Mouse (Mus musculus) heart, embryonic 11.5 days (tissue): Measurements from ENCODE around the gene Pacs1. TPM values are rescaled to one million over a fixed set of nuclear protein-coding genes. Genes with fewer than 3 reads are reported as not detected.
"Not testable (repeated sequence)": the region's sequence is repeated elsewhere in the genome, so short reads cannot be mapped to it uniquely, and the experiment has no call there.

Experiments
- ATAC-seq: fragments of 200-750 bp; cut with Nextera tagmentation; replicated peaks from 2 replicates; pipeline ENCODE4 v1.8.0; 2017; ENCODE audit warnings: moderate library complexity; ENCODE audit not compliant: insufficient number of reproducible peaks, low FRiP score, low TSS enrichment
- H3K27ac ChIP-seq: fragments of 300-500 bp; sonication (generic); 2 replicates; pipeline ENCODE4 v1.5.1; 2014; ENCODE audit warnings: mild to moderate bottlenecking, low read depth, low read length
- H3K27me3 ChIP-seq: fragments of 300-500 bp; sonication (generic); 2 replicates; pipeline ENCODE4 v1.6.1; 2014; ENCODE audit warnings: mild to moderate bottlenecking, low read length, mixed read lengths; ENCODE audit not compliant: control insufficient read depth, insufficient read depth
- H3K36me3 ChIP-seq: fragments of 300-500 bp; sonication (generic); 2 replicates; pipeline ENCODE4 v1.6.1; 2014; ENCODE audit warnings: mild to moderate bottlenecking, low read length, moderate library complexity, mixed read lengths; ENCODE audit not compliant: control insufficient read depth, insufficient read depth
- H3K4me1 ChIP-seq: fragments of 300-500 bp; sonication (generic); 2 replicates; pipeline ENCODE4 v1.6.1; 2014; ENCODE audit warnings: low read length; ENCODE audit not compliant: control insufficient read depth, insufficient read depth
- H3K4me2 ChIP-seq: fragments of 300-500 bp; sonication (generic); 2 replicates; pipeline ENCODE4 v1.6.1; 2014; ENCODE audit warnings: mild to moderate bottlenecking, moderate library complexity
- H3K4me3 ChIP-seq: fragments of 300-500 bp; sonication (generic); 2 replicates; pipeline ENCODE4 v1.5.1; 2014; ENCODE audit warnings: low read depth, low read length
- H3K9ac ChIP-seq: fragments of 300-500 bp; sonication (generic); 2 replicates; pipeline ENCODE4 v1.6.1; 2014; ENCODE audit warnings: mild to moderate bottlenecking, low read depth, low read length, moderate library complexity
- H3K9me3 ChIP-seq: fragments of 300-500 bp; sonication (generic); replicated peaks from 2 replicates; pipeline ENCODE4 v1.6.1; 2016; ENCODE audit warnings: low read length; ENCODE audit not compliant: control insufficient read depth
- WGBS: fragments of 180-500 bp; shearing (Covaris S2); extraction: QIAGEN DNeasy Blood & Tissue Kit; methylation state at CpG from one replicate; pipeline ENCODE4 v1.1.7; 2014; ENCODE audit not compliant: insufficient replicate concordance; 5-methylcytosine and 5-hydroxymethylcytosine counted together
- polyA plus RNA-seq: library from polyadenylated mRNA; unstranded; fragments of >200 nt; fragmentation: Nextera tagmentation; extraction: Ambion mirVana; gene quantifications from 2 replicates; pipeline ENCODE4 v1.2.1, GENCODE M21; 2014

Pacs1 gene
- polyA plus RNA-seq, 1 experiment from 2014 or later = 22.8 TPM

DNA sequence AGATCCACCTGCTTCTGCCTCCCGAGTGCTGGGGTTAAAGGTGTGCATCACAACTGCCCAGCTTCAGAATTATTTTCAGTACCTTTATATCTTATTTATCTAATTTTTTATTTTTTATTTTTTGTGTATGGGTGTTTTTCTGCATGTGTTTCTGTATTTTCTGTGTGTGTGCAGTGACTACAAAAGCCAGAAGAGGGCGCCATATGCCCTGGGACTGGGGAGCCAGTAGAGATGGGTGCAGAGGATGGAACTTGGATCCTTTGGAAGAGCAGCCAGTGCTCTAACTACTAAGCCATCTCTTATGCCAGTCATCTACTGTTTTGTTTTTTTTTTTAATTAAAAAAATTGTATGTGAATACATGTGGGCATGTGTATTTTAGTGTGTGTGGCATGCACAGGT is 108.5 kb downstream of the Pacs1 start:
- Histone ChIP-seq H3K4me1 (no peaks in the 10 kb centered on the region), H3K4me3 (no peak overlapping the region), H3K4me2 (no peak overlapping the region), H3K9ac (no peak overlapping the region), H3K27me3 (no peaks in the 10 kb centered on the region), H3K36me3 (0 out of 2 replicates have a peak, but pooled peaks cover 2% of the 10 kb centered on the region), H3K27ac (no peak overlapping the region), H3K9me3 (no peaks in the 10 kb centered on the region)
- ATAC-seq = no peak
- WGBS = 58% methylated on average over 2 of the region's 2 CpGs

DNA sequence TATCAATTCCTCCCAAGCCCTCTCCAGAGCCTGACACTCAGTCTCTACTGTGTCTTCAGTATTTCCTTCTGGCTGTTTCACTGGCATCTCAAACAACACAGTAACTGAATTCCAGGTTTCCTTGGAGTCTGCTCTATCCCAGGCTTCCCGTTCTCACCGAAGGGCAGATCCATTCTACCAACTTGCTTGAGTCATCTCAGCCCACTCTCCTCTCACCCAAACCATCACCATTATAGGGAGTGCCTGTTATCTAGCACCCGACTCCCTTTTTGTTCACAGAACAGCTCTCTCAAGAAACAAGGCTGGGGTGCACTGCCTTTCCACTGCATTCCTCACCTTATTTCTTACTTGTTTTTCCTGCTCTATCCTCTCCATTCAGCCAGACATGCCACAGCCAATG is 111.0 kb downstream of the Pacs1 start:
- no peaks in the 10 kb centered on the region for H3K9me3 ChIP-seq
- no peak overlapping the region for H3K27ac ChIP-seq
- no peak overlapping the region for H3K9ac ChIP-seq
- ATAC-seq = no peak
- H3K27me3 ChIP-seq = no peaks in the 10 kb centered on the region
- no peak overlapping the region for H3K4me3 ChIP-seq
- H3K4me2 ChIP-seq = no peak overlapping the region
- H3K36me3 ChIP-seq = 0 out of 2 replicates have a peak, but pooled peaks cover 2% of the 10 kb centered on the region
- H3K4me1 ChIP-seq = no peaks in the 10 kb centered on the region
- 86% methylated on average over 3 of the region's 3 CpGs for WGBS

DNA sequence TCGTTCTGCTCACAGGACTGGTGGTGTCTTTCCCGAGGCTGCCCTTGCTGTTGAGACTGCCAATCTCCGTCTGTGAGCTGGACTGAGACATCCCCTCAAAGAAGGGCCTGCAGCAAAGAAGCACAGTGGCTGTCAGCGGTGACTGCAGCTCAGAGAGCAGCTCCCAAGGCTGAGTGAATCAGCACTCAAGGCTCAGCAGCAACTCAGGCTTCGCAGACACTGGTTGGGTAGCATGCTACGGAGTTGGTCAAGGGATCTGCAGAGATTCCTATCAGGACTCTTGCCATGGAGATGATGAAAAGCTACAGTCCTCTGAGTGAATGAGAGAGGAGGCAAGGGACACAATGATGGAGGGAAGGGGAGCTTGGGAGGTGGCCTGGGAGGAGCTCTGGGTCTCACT is 120.7 kb downstream of the Pacs1 start:
- H3K4me2 ChIP-seq = no peak overlapping the region
- no peaks in the 10 kb centered on the region for H3K4me1 ChIP-seq
- H3K27me3 ChIP-seq = no peaks in the 10 kb centered on the region
- no peak for ATAC-seq
- H3K36me3 ChIP-seq = peaks cover 17% of the 10 kb centered on the region
- no peak overlapping the region for H3K27ac ChIP-seq
- H3K9me3 ChIP-seq = no peaks in the 10 kb centered on the region
- H3K4me3 ChIP-seq = no peak overlapping the region
- 89% methylated on average over 6 of the region's 6 CpGs for WGBS
- H3K9ac ChIP-seq = no peak overlapping the region

DNA sequence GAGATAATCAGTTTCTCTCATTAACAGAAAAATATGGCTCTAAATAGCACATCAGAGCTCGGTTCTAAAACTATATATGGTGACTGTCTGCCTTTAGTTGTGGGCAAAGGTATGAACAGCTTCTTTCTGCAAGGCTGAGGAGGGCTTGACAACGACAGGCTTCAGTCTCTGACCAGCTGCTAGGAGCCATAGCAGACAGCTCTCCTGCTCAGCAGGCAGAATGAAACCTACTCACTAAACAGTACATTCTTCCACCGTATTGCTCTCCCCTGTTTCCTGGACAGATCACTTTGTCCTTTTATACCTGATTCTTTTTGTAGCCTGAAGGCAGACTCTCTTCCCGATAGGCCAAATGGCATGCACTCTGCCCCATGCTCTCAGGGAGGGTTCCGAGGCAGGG is 121.2 kb downstream of the Pacs1 start:
- no peak overlapping the region for H3K9ac ChIP-seq
- WGBS = 80% methylated on average over 5 of the region's 5 CpGs
- no peak overlapping the region for H3K4me3 ChIP-seq
- no peaks in the 10 kb centered on the region for H3K4me1 ChIP-seq
- H3K9me3 ChIP-seq = no peaks in the 10 kb centered on the region
- H3K4me2 ChIP-seq = no peak overlapping the region
- ATAC-seq = no peak
- peaks cover 17% of the 10 kb centered on the region for H3K36me3 ChIP-seq
- H3K27ac ChIP-seq = no peak overlapping the region
- no peaks in the 10 kb centered on the region for H3K27me3 ChIP-seq

DNA sequence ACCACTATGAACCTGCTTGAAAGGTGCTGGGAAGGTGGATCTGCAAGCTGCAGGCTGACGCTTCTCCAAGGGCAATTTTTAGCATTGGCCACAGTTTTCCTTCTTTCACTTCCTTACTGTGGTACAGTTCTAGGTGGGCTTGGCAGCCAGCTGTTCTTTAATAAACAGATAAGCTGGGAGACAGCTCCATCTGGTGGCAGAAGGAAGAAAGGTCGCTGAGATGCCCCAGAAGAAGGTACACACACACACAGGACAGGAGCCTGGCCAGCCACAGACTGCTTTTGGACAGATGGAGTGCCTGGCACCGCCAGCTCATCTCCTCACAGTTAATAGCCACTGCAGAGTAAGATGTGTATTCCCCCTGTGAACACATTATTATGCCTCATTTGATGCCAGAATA is 121.6 kb downstream of the Pacs1 start:
- Histone ChIP-seq H3K36me3 (peaks cover 17% of the 10 kb centered on the region), H3K4me2 (no peak overlapping the region), H3K4me1 (no peaks in the 10 kb centered on the region), H3K27ac (no peak overlapping the region), H3K27me3 (no peaks in the 10 kb centered on the region), H3K4me3 (no peak overlapping the region), H3K9me3 (no peaks in the 10 kb centered on the region), H3K9ac (no peak overlapping the region)
- no peak for ATAC-seq
- WGBS = 40% methylated on average over 3 of the region's 3 CpGs

DNA sequence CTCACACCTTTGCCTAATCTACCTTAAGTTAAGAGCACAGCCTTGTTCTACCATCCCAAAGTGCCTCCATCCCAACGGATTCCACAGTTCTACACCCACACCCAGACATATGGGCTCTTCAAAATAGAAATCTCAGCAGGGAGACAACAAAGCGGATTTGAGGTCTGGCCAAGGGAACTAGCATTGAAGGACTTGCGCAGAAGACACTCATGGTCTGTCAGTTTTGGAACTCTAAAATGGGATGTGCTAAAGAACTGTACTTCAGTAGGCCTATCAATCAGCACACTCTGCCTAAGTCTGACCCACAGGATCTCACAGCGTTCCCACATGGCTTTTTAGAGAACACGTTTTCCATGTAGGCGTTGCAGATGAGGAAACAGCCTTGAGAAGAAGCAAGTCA is 122.6 kb downstream of the Pacs1 start:
- Histone ChIP-seq H3K9me3 (no peaks in the 10 kb centered on the region), H3K36me3 (peaks cover 14% of the 10 kb centered on the region), H3K4me3 (no peak overlapping the region), H3K27me3 (no peaks in the 10 kb centered on the region), H3K27ac (no peak overlapping the region), H3K9ac (no peak overlapping the region), H3K4me1 (no peaks in the 10 kb centered on the region), H3K4me2 (no peak overlapping the region)
- ATAC-seq = no peak
- 86% methylated on average over 6 of the region's 6 CpGs for WGBS

DNA sequence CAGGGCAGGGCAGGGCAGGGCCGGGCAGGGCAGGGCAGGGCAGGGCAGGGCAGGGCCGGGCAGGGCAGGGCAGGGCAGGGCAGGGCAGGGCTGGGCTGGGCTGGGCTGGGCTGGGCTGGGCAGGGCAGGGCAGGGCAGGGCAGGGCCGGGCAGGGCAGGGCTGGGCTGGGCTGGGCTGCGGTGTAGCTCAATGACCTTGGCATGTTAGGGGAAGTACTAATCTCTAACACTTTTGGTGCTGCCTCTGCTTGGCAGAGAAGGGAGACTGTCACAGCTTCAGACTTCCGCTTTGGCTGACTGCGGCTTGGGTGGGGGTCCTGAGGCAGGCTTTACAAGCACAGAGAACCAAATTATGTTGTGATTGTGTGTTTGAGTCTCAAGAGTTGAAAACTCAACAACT is 123.9 kb downstream of the Pacs1 start:
- peaks cover 14% of the 10 kb centered on the region for H3K36me3 ChIP-seq
- 80% methylated on average over 5 of the region's 6 CpGs for WGBS
- H3K4me1 ChIP-seq, H3K27ac ChIP-seq, ATAC-seq, H3K9ac ChIP-seq, H3K9me3 ChIP-seq, H3K27me3 ChIP-seq, H3K4me2 ChIP-seq, H3K4me3 ChIP-seq: not testable (repeated sequence)

DNA sequence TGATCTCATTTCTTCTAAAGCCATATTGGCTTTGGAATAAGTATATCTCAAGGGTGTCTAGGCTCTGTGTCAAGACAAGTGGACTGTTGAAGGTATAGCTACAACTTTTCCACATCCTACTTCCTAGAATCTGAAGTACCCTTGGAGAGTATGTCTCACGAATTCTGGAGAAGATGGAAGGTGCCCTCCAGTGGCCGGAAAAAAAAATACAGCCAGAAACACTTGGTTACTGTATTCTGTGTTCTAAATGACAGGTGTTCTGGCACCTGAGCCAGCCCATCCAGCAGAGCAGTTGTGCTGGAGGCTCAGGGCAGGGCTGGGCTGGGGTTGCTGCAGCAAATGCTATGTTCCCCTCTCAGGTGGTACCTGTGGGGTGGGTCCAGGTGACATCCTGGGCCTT is 133.3 kb downstream of the Pacs1 start:
- H3K9ac ChIP-seq = no peak overlapping the region
- H3K9me3 ChIP-seq = no peaks in the 10 kb centered on the region
- H3K27ac ChIP-seq = no peak overlapping the region
- H3K36me3 ChIP-seq = peaks cover under 1% of the 10 kb centered on the region
- H3K4me3 ChIP-seq = no peak overlapping the region
- ATAC-seq = no peak
- H3K4me2 ChIP-seq = no peak overlapping the region
- no peaks in the 10 kb centered on the region for H3K27me3 ChIP-seq
- WGBS = 0% methylated on average over 2 of the region's 2 CpGs
- H3K4me1 ChIP-seq = no peaks in the 10 kb centered on the region

DNA sequence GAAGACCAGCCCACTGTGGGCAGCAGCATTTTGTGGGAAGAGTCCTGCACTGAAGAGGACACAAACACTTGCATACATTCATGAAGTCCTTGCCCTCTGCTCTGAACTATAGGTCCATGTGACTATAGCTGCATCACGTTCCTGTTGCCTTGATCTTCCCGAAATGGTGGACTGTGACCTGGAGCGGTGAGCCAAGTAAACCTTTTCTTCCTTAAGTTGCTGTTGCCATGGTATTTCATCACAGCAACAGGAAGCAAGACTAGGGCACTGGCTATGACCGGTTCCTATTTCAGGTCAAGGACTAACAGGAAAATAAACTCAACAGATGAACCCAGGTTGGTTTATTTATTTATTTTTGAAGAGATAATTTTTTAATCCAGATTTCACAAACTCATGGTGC is 141.7 kb downstream of the Pacs1 start:
- H3K4me1 ChIP-seq = no peaks in the 10 kb centered on the region
- no peaks in the 10 kb centered on the region for H3K9me3 ChIP-seq
- no peaks in the 10 kb centered on the region for H3K27me3 ChIP-seq
- H3K27ac ChIP-seq = no peak overlapping the region
- H3K9ac ChIP-seq = no peak overlapping the region
- peaks cover 4% of the 10 kb centered on the region; the same call in 1 of the 2 replicates for H3K36me3 ChIP-seq
- H3K4me3 ChIP-seq = no peak overlapping the region
- 69% methylated on average over 4 of the region's 4 CpGs for WGBS
- no peak for ATAC-seq
- no peak overlapping the region for H3K4me2 ChIP-seq
